Mouse (Mus musculus) liver, postnatal 0 days (tissue): ENCODE data around the gene Ppm1d.

Experiments
- CTCF ChIP-seq: sonication (generic); IDR thresholded peaks from 2 replicates; pipeline ENCODE4 v1.5.1; 2016; ENCODE audit warnings: antibody characterized with exemption, low read depth
- EP300 ChIP-seq: IDR thresholded peaks from 2 replicates; pipeline ENCODE4 v1.6.1; 2016; ENCODE audit warnings: antibody characterized with exemption, low read depth, mild to moderate bottlenecking

GRCm38 (mm10) chr11:85270631-85271030 lies 40.4 kb upstream of the Ppm1d start:
- TF ChIP-seq EP300 (no peak), CTCF (peak; percentile 83)
